Mouse (Mus musculus): ENCODE data around the gene Pias4. TPM values are rescaled to one million over a fixed set of nuclear protein-coding genes. Genes with fewer than 3 reads are reported as not detected.

Gene Pias4
- polyA plus RNA-seq, 1 experiment from 2014 or later = 34.7 TPM

GRCm38 (mm10) chr10:81192968-81193501 is 25.3 kb upstream of the Pias4 start:
- Histone ChIP-seq H3K9me3 (replicated peaks; ENCODE audit: control insufficient read depth, low read length) (no peaks in the 10 kb centered on the region), H3K27me3 (ENCODE audit: control insufficient read depth, insufficient read depth, low read length) (0 out of 2 replicates have a peak, but pooled peaks cover 7% of the 10 kb centered on the region), H3K9ac (ENCODE audit: low read length) (peak overlapping the region; percentile 90), H3K36me3 (ENCODE audit: control insufficient read depth, insufficient read depth) (peaks cover 9% of the 10 kb centered on the region), H3K4me1 (ENCODE audit: control insufficient read depth, insufficient read depth, low read length) (peaks cover 24% of the 10 kb centered on the region), H3K27ac (ENCODE audit: low read length) (peak overlapping the region; percentile 100), H3K4me3 (ENCODE audit: low read length) (peak overlapping the region; percentile 68), H3K4me2 (ENCODE audit: low read depth, low read length) (peak overlapping the region; percentile 96)
- 4% methylated on average over 19 of the region's 19 CpGs for WGBS
- no peak; the same call in 1 of the 2 replicates for ATAC-seq (replicated peaks; ENCODE audit: extremely low read depth, insufficient read depth, low FRiP score)

- Histone ChIP-seq H3K27me3 (ENCODE audit: control insufficient read depth, insufficient read depth, low read length) (0 out of 2 replicates have a peak, but pooled peaks cover 7% of the 10 kb centered on the region), H3K9ac (ENCODE audit: low read length) (peak overlapping the region; percentile 90), H3K4me2 (ENCODE audit: low read depth, low read length) (peak overlapping the region; percentile 96), H3K4me3 (ENCODE audit: low read length) (peak overlapping the region; percentile 68), H3K27ac (ENCODE audit: low read length) (peak overlapping the region; percentile 100), H3K4me1 (ENCODE audit: control insufficient read depth, insufficient read depth, low read length) (peaks cover 21% of the 10 kb centered on the region), H3K36me3 (ENCODE audit: control insufficient read depth, insufficient read depth) (peaks cover 9% of the 10 kb centered on the region), H3K9me3 (replicated peaks; ENCODE audit: control insufficient read depth, low read length) (no peaks in the 10 kb centered on the region)
- WGBS = 1% methylated on average over 90 of the region's 93 CpGs
- ATAC-seq (replicated peaks; ENCODE audit: extremely low read depth, insufficient read depth, low FRiP score) = peak; percentile 75
These were observed 24.7 kb upstream of the Pias4 start for GRCm38 (mm10) chr10:81192270-81192967.

GRCm38 (mm10) chr10:81191342-81191982 is 23.7 kb upstream of the Pias4 start:
- no peak for ATAC-seq (replicated peaks; ENCODE audit: extremely low read depth, insufficient read depth, low FRiP score)
- peak overlapping the region; percentile 96 for H3K4me2 ChIP-seq (ENCODE audit: low read depth, low read length)
- H3K4me3 ChIP-seq (ENCODE audit: low read length) = no peak overlapping the region
- H3K9me3 ChIP-seq (replicated peaks; ENCODE audit: control insufficient read depth, low read length) = no peaks in the 10 kb centered on the region
- peak overlapping the region; percentile 100 for H3K27ac ChIP-seq (ENCODE audit: low read length)
- peaks cover 11% of the 10 kb centered on the region for H3K36me3 ChIP-seq (ENCODE audit: control insufficient read depth, insufficient read depth)
- H3K9ac ChIP-seq (ENCODE audit: low read length) = peak overlapping the region; percentile 90
- H3K27me3 ChIP-seq (ENCODE audit: control insufficient read depth, insufficient read depth, low read length) = 0 out of 2 replicates have a peak, but pooled peaks cover 7% of the 10 kb centered on the region
- H3K4me1 ChIP-seq (ENCODE audit: control insufficient read depth, insufficient read depth, low read length) = peaks cover 21% of the 10 kb centered on the region
- WGBS = 72% methylated on average over 18 of the region's 18 CpGs

- 47% methylated on average over 6 of the region's 6 CpGs for WGBS
- 0 out of 2 replicates have a peak, but pooled peaks cover 7% of the 10 kb centered on the region for H3K27me3 ChIP-seq (ENCODE audit: control insufficient read depth, insufficient read depth, low read length)
- ATAC-seq (replicated peaks; ENCODE audit: extremely low read depth, insufficient read depth, low FRiP score) = no peak
- H3K4me2 ChIP-seq (ENCODE audit: low read depth, low read length) = no peak overlapping the region
- H3K27ac ChIP-seq (ENCODE audit: low read length) = peak overlapping the region; percentile 60
- peaks cover 11% of the 10 kb centered on the region for H3K36me3 ChIP-seq (ENCODE audit: control insufficient read depth, insufficient read depth)
- no peak overlapping the region for H3K4me3 ChIP-seq (ENCODE audit: low read length)
- no peak overlapping the region for H3K9ac ChIP-seq (ENCODE audit: low read length)
- peaks cover 21% of the 10 kb centered on the region for H3K4me1 ChIP-seq (ENCODE audit: control insufficient read depth, insufficient read depth, low read length)
- H3K9me3 ChIP-seq (replicated peaks; ENCODE audit: control insufficient read depth, low read length) = no peaks in the 10 kb centered on the region
These were observed 23.2 kb upstream of the Pias4 start for GRCm38 (mm10) chr10:81190912-81191321.

- no peak for ATAC-seq (replicated peaks; ENCODE audit: extremely low read depth, insufficient read depth, low FRiP score)
- H3K4me3 ChIP-seq (ENCODE audit: low read length) = no peak overlapping the region
- no peak overlapping the region for H3K9ac ChIP-seq (ENCODE audit: low read length)
- H3K36me3 ChIP-seq (ENCODE audit: control insufficient read depth, insufficient read depth) = peaks cover 15% of the 10 kb centered on the region
- 67% methylated on average over 31 of the region's 31 CpGs for WGBS
- 0 out of 2 replicates have a peak, but pooled peaks cover 4% of the 10 kb centered on the region for H3K27me3 ChIP-seq (ENCODE audit: control insufficient read depth, insufficient read depth, low read length)
- no peak overlapping the region for H3K4me2 ChIP-seq (ENCODE audit: low read depth, low read length)
- H3K4me1 ChIP-seq (ENCODE audit: control insufficient read depth, insufficient read depth, low read length) = peaks cover 24% of the 10 kb centered on the region
- H3K9me3 ChIP-seq (replicated peaks; ENCODE audit: control insufficient read depth, low read length) = no peaks in the 10 kb centered on the region
- H3K27ac ChIP-seq (ENCODE audit: low read length) = no peak overlapping the region
These were observed 22.7 kb upstream of the Pias4 start for GRCm38 (mm10) chr10:81190236-81190911.

- H3K4me3 ChIP-seq (ENCODE audit: low read length) = no peak overlapping the region
- no peak overlapping the region for H3K4me2 ChIP-seq (ENCODE audit: low read depth, low read length)
- ATAC-seq (replicated peaks; ENCODE audit: extremely low read depth, insufficient read depth, low FRiP score) = no peak
- peaks cover 29% of the 10 kb centered on the region for H3K4me1 ChIP-seq (ENCODE audit: control insufficient read depth, insufficient read depth, low read length)
- 82% methylated on average over 26 of the region's 26 CpGs for WGBS
- H3K9ac ChIP-seq (ENCODE audit: low read length) = no peak overlapping the region
- no peak overlapping the region for H3K27ac ChIP-seq (ENCODE audit: low read length)
- peaks cover 16% of the 10 kb centered on the region for H3K36me3 ChIP-seq (ENCODE audit: control insufficient read depth, insufficient read depth)
- H3K27me3 ChIP-seq (ENCODE audit: control insufficient read depth, insufficient read depth, low read length) = no peaks in the 10 kb centered on the region
- no peaks in the 10 kb centered on the region for H3K9me3 ChIP-seq (replicated peaks; ENCODE audit: control insufficient read depth, low read length)
These were observed 22.1 kb upstream of the Pias4 start for GRCm38 (mm10) chr10:81189821-81190220.

- H3K36me3 ChIP-seq (ENCODE audit: control insufficient read depth, insufficient read depth) = peaks cover 21% of the 10 kb centered on the region
- H3K27ac ChIP-seq (ENCODE audit: low read length) = no peak overlapping the region
- H3K9ac ChIP-seq (ENCODE audit: low read length) = no peak overlapping the region
- no peak overlapping the region for H3K4me3 ChIP-seq (ENCODE audit: low read length)
- no peak overlapping the region for H3K4me2 ChIP-seq (ENCODE audit: low read depth, low read length)
- H3K27me3 ChIP-seq (ENCODE audit: control insufficient read depth, insufficient read depth, low read length) = no peaks in the 10 kb centered on the region
- no peak for ATAC-seq (replicated peaks; ENCODE audit: extremely low read depth, insufficient read depth, low FRiP score)
- H3K9me3 ChIP-seq (replicated peaks; ENCODE audit: control insufficient read depth, low read length) = no peaks in the 10 kb centered on the region
- WGBS = 93% methylated on average over 9 of the region's 9 CpGs
- peaks cover 24% of the 10 kb centered on the region for H3K4me1 ChIP-seq (ENCODE audit: control insufficient read depth, insufficient read depth, low read length)
These were observed 19.4 kb upstream of the Pias4 start for GRCm38 (mm10) chr10:81187161-81187560.

- ATAC-seq (replicated peaks; ENCODE audit: extremely low read depth, insufficient read depth, low FRiP score) = no peak; the same call in 1 of the 2 replicates
- 13% methylated on average over 4 of the region's 4 CpGs for WGBS
- H3K4me3 ChIP-seq (ENCODE audit: low read length) = no peak overlapping the region
- no peaks in the 10 kb centered on the region for H3K27me3 ChIP-seq (ENCODE audit: control insufficient read depth, insufficient read depth, low read length)
- H3K4me2 ChIP-seq (ENCODE audit: low read depth, low read length) = no peak overlapping the region
- H3K9ac ChIP-seq (ENCODE audit: low read length) = no peak overlapping the region
- H3K27ac ChIP-seq (ENCODE audit: low read length) = peak overlapping the region; percentile 43
- peaks cover 20% of the 10 kb centered on the region for H3K4me1 ChIP-seq (ENCODE audit: control insufficient read depth, insufficient read depth, low read length)
- H3K36me3 ChIP-seq (ENCODE audit: control insufficient read depth, insufficient read depth) = peaks cover 35% of the 10 kb centered on the region
- no peaks in the 10 kb centered on the region for H3K9me3 ChIP-seq (replicated peaks; ENCODE audit: control insufficient read depth, low read length)
These were observed 17.0 kb upstream of the Pias4 start for GRCm38 (mm10) chr10:81184765-81185164.
